Mouse (Mus musculus) lung, postnatal 0 days (tissue): ENCODE data around the gene Gfod1. TPM values are rescaled to one million over a fixed set of nuclear protein-coding genes. Genes with fewer than 3 reads are reported as not detected.
A peak's percentile ranks its signal among the peaks of the same experiment; 100 is the strongest.

ENCODE experiments used
- ATAC-seq: fragments of 200-750 bp; cut with Nextera tagmentation; 2 replicates; pipeline ENCODE4 v1.8.0; 2017; ENCODE audit warnings: moderate library complexity
- DNase-seq: peaks from one replicate; pipeline ENCODE4 v3.0.0-alpha.2; 2016; ENCODE audit warnings: low spot score
- H3K27ac ChIP-seq: fragments of 300-500 bp; sonication (generic); 2 replicates; pipeline ENCODE4 v1.5.1; 2014; ENCODE audit warnings: antibody characterized with exemption, mild to moderate bottlenecking, low read length, mixed read lengths
- H3K27me3 ChIP-seq: fragments of 300-500 bp; sonication (generic); replicated peaks from 2 replicates; pipeline ENCODE4 v1.6.1; 2014; ENCODE audit warnings: low read length, mixed read lengths; ENCODE audit not compliant: insufficient read depth
- H3K36me3 ChIP-seq: fragments of 300-500 bp; sonication (generic); 2 replicates; pipeline ENCODE4 v1.6.1; 2014; ENCODE audit warnings: low read length, mixed read lengths; ENCODE audit not compliant: insufficient read depth
- H3K4me1 ChIP-seq: fragments of 300-500 bp; sonication (generic); 2 replicates; pipeline ENCODE4 v1.6.1; 2014; ENCODE audit warnings: antibody characterized with exemption, low read depth, low read length, mixed read lengths; ENCODE audit not compliant: insufficient read depth
- H3K4me2 ChIP-seq: fragments of 300-500 bp; sonication (generic); replicated peaks from 2 replicates; pipeline ENCODE4 v1.6.1; 2014; ENCODE audit warnings: low read depth, mild to moderate bottlenecking, low read length, moderate library complexity, mixed read lengths
- H3K4me3 ChIP-seq: fragments of 300-500 bp; sonication (generic); 2 replicates; pipeline ENCODE4 v1.5.1; 2014; ENCODE audit warnings: low read depth, low read length
- H3K9ac ChIP-seq: fragments of 300-500 bp; sonication (generic); replicated peaks from 2 replicates; pipeline ENCODE4 v1.6.1; 2014; ENCODE audit warnings: low read depth, mild to moderate bottlenecking
- H3K9me3 ChIP-seq: fragments of 300-500 bp; sonication (generic); 2 replicates; pipeline ENCODE4 v1.6.1; 2016; ENCODE audit warnings: low read length, mixed read lengths
- CTCF ChIP-seq: IDR thresholded peaks from 2 replicates; pipeline ENCODE4 v1.5.1; 2016; ENCODE audit warnings: antibody characterized with exemption, mild to moderate bottlenecking
- EP300 ChIP-seq: IDR thresholded peaks from 2 replicates; pipeline ENCODE4 v1.6.1; 2016; ENCODE audit warnings: antibody characterized with exemption, mild to moderate bottlenecking, control low read depth
- WGBS: fragments of 180-500 bp; shearing (Covaris S2); extraction: QIAGEN DNeasy Blood & Tissue Kit; methylation state at CpG from one replicate; pipeline ENCODE4 v1.1.7; 2014; 5-methylcytosine and 5-hydroxymethylcytosine counted together
- polyA plus RNA-seq: library from polyadenylated mRNA; unstranded; fragments of >200 nt; fragmentation: Nextera tagmentation; extraction: Ambion mirVana; gene quantifications from 2 replicates; pipeline ENCODE4 v1.2.1, GENCODE M21; 2015

Gene Gfod1
- polyA plus RNA-seq: 1.6 and 2.0 TPM in 2 replicates

GRCm38 (mm10) chr13:43304018-43304431 is at the start of gene Gfod1:
Gene Gfod1 (minus strand): TSS chr13:43304172.
- peak; percentile 72 for TF ChIP-seq CTCF
- TF ChIP-seq EP300: no peak
- H3K9me3 ChIP-seq: no peaks in the 10 kb centered on the region
- ATAC-seq: peak; percentile 99
- 0% methylated on average over 50 of the region's 53 CpGs for WGBS
- DNase-seq: peak; percentile 99
- peak within 1 kb of the TSS; percentile 37 for H3K9ac ChIP-seq
- peak within 1 kb of the TSS; percentile 98 for H3K4me2 ChIP-seq
- H3K27ac ChIP-seq: peak within 1 kb of the TSS; percentile 76
- peaks cover 21% of the 10 kb centered on the region; the same call in 1 of the 2 replicates for H3K4me1 ChIP-seq
- no peaks in the 10 kb centered on the region for H3K36me3 ChIP-seq
- peak within 1 kb of the TSS; percentile 73 for H3K4me3 ChIP-seq
- H3K27me3 ChIP-seq: no peaks in the 10 kb centered on the region

GRCm38 (mm10) chr13:43353356-43353755 is 49.4 kb upstream of the Gfod1 start:
- no peaks in the 10 kb centered on the region for H3K36me3 ChIP-seq
- no peak overlapping the region for H3K4me2 ChIP-seq
- DNase-seq (no peak), ATAC-seq (no peak)
- no peak overlapping the region for H3K4me3 ChIP-seq
- H3K9ac ChIP-seq: no peak overlapping the region
- no peaks in the 10 kb centered on the region for H3K9me3 ChIP-seq
- no peaks in the 10 kb centered on the region for H3K27me3 ChIP-seq
- TF ChIP-seq CTCF (no peak), EP300 (no peak)
- no peak overlapping the region for H3K27ac ChIP-seq
- WGBS: 45% methylated on average over 4 of the region's 4 CpGs
- no peaks in the 10 kb centered on the region for H3K4me1 ChIP-seq

GRCm38 (mm10) chr13:43350489-43351169 is 46.7 kb upstream of the Gfod1 start:
- no peaks in the 10 kb centered on the region for H3K4me1 ChIP-seq
- no peak overlapping the region for H3K9ac ChIP-seq
- no peak overlapping the region for H3K4me3 ChIP-seq
- H3K27ac ChIP-seq: peak overlapping the region; percentile 0; the same call in 1 of the 2 replicates
- no peaks in the 10 kb centered on the region for H3K27me3 ChIP-seq
- 44% methylated on average over 9 of the region's 9 CpGs for WGBS
- no peak overlapping the region for H3K4me2 ChIP-seq
- DNase-seq (peak; percentile 47), ATAC-seq (peak; percentile 67)
- H3K36me3 ChIP-seq: no peaks in the 10 kb centered on the region
- TF ChIP-seq EP300 (peak; percentile 64; the same call in 1 of the 2 replicates), CTCF (no peak)
- no peaks in the 10 kb centered on the region for H3K9me3 ChIP-seq

- H3K4me1 ChIP-seq: no peaks in the 10 kb centered on the region
- no peak overlapping the region for H3K9ac ChIP-seq
- no peaks in the 10 kb centered on the region for H3K36me3 ChIP-seq
- H3K4me3 ChIP-seq: no peak overlapping the region
- peak; percentile 42 for ATAC-seq
- WGBS: 46% methylated on average over 8 of the region's 8 CpGs
- DNase-seq: peak; percentile 33
- no peak overlapping the region for H3K4me2 ChIP-seq
- no peak for TF ChIP-seq CTCF
- H3K9me3 ChIP-seq: no peaks in the 10 kb centered on the region
- no peaks in the 10 kb centered on the region for H3K27me3 ChIP-seq
- H3K27ac ChIP-seq: no peak overlapping the region
Measured at GRCm38 (mm10) chr13:43349376-43349775, 45.4 kb upstream of the Gfod1 start.

- Histone ChIP-seq H3K9me3 (no peaks in the 10 kb centered on the region), H3K36me3 (no peaks in the 10 kb centered on the region), H3K9ac (no peak overlapping the region), H3K27me3 (no peaks in the 10 kb centered on the region), H3K4me3 (no peak overlapping the region), H3K4me1 (no peaks in the 10 kb centered on the region), H3K4me2 (no peak overlapping the region), H3K27ac (no peak overlapping the region)
- ATAC-seq (peak; percentile 60; the same call in 1 of the 2 replicates), DNase-seq (peak; percentile 32)
- TF ChIP-seq CTCF (no peak), EP300 (0 out of 2 replicates have a peak, but pooled peaks have one; percentile 10)
Measured at GRCm38 (mm10) chr13:43346825-43347224, 42.9 kb upstream of the Gfod1 start.

GRCm38 (mm10) chr13:43338632-43339031 is 34.7 kb upstream of the Gfod1 start:
- H3K9me3 ChIP-seq: no peaks in the 10 kb centered on the region
- 0 out of 2 replicates have a peak overlapping the region, but pooled peaks have one; percentile 43 for H3K27ac ChIP-seq
- ATAC-seq (peak; percentile 25; the same call in 1 of the 2 replicates), DNase-seq (peak; percentile 12)
- H3K4me3 ChIP-seq: no peak overlapping the region
- WGBS: 41% methylated on average over 4 of the region's 4 CpGs
- H3K4me1 ChIP-seq: peaks cover 16% of the 10 kb centered on the region
- H3K36me3 ChIP-seq: no peaks in the 10 kb centered on the region
- H3K4me2 ChIP-seq: no peak overlapping the region
- TF ChIP-seq EP300 (peak; percentile 65), CTCF (no peak)
- H3K27me3 ChIP-seq: no peaks in the 10 kb centered on the region
- no peak overlapping the region for H3K9ac ChIP-seq
